Mouse (Mus musculus) thymus, postnatal 10 days (tissue): Measurements from ENCODE around the gene Gm9603.
"Not testable (repeated sequence)": the region's sequence is repeated elsewhere in the genome, so short reads cannot be mapped to it uniquely, and the experiment has no call there.

ENCODE experiments used
- DNase-seq, 2 experiments: peaks; one replicate each; pipeline ENCODE4 v3.0.0; 2021; ENCODE audit warnings: low spot score in 2 of 2

Gm9603 gene

DNA sequence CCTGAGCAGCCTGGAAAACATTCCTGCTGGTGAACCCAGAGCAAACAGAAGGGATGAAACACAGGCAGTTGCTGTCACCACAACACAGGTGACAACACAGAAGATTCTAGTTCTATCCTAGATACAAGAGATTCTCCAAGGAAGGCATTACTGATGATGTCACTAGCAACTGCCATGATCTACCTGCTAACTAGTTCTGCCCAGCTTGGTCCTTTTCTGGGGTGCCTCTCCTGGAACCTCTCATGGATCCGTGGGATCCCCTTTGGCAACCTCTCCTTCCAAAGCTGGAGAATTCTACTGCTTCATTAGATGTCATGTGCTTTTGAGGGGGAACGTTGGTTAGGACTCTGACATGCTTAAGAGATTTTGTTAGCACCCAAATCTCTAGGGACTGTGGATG is at the start of gene Gm9603:
Gene Gm9603, minus strand, starts transcription at position 101 of the 400 bp plus-strand sequence.
- not testable (repeated sequence) for DNase-seq

DNA sequence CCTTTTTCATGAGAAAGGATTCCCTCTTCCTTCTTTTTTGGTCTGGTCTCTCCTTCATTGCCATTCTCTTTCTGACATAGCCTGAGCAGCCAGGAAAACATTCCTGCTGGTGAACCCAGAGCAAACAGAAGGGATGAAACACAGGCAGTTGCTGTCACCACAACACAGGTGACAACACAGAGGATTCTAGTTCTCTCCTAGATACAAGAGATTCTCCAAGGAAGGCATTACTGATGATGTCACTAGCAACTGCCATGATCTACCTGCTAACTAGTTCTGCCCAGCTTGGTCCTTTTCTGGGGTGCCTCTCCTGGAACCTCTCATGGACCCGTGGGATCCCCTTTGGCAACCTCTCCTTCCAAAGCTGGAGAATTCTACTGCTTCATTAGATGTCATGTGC is 54.3 kb downstream of the Gm9603 start, which contains the start of gene Gm8265:
Gene Gm8265, minus strand, starts transcription at position 101 of the 400 bp plus-strand sequence.
- not testable (repeated sequence) for DNase-seq
